Mouse (Mus musculus) heart, postnatal 0 days (tissue): ENCODE data around the gene C130074G19Rik.

ENCODE experiments used
- CTCF ChIP-seq: IDR thresholded peaks from 2 replicates; pipeline ENCODE4 v1.5.1; 2016; ENCODE audit warnings: antibody characterized with exemption, control low read depth, low read depth
- EP300 ChIP-seq: IDR thresholded peaks from 2 replicates; pipeline ENCODE4 v1.6.1; 2016; ENCODE audit warnings: antibody characterized with exemption, low read depth

DNA sequence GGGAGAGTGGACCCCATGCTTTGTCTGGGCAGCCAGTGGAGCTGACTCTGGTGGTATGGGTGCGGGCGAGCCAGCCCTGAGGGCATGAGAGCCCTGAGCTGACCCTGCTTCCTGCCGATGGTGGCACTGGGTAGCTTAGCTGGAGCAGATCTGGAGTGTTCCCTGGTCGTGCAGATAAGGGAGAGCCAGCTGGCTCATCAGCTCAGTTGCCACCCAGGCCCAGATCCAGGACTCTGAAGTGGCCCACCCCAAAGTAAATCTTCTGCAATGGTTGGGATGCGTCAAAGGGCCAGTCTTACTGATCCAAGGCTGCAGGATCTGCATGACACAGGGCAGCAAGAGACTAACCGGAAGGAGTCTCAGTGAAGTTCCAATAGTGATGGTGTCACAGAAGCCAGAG, 6.4 kb upstream of the C130074G19Rik start:
- TF ChIP-seq CTCF (no peak), EP300 (no peak)
